Mouse (Mus musculus) forebrain, embryonic 10.5 days (tissue): ENCODE data around the gene Cxadr. TPM values are rescaled to one million over a fixed set of nuclear protein-coding genes. Genes with fewer than 3 reads are reported as not detected.
A peak's percentile ranks its signal among the peaks of the same experiment; 100 is the strongest.
"Not testable (repeated sequence)": the region's sequence is repeated elsewhere in the genome, so short reads cannot be mapped to it uniquely, and the experiment has no call there.

ENCODE experiments used
- DNase-seq: peaks from one replicate; pipeline ENCODE4 v3.0.0-alpha.2; 2017; ENCODE audit warnings: low spot score; ENCODE audit errors: extremely low spot score
- H3K27ac ChIP-seq: fragments of 300-500 bp; sonication (generic); 2 replicates; pipeline ENCODE4 v1.5.1; 2016; ENCODE audit warnings: mild to moderate bottlenecking
- H3K27me3 ChIP-seq: fragments of 300-500 bp; sonication (generic); 2 replicates; pipeline ENCODE4 v1.6.1; 2016; ENCODE audit warnings: mild to moderate bottlenecking; ENCODE audit not compliant: poor library complexity, severe bottlenecking
- H3K36me3 ChIP-seq: fragments of 300-500 bp; sonication (generic); replicated peaks from 2 replicates; pipeline ENCODE4 v1.6.1; 2016; ENCODE audit warnings: mild to moderate bottlenecking, moderate library complexity
- H3K4me1 ChIP-seq: fragments of 300-500 bp; sonication (generic); 2 replicates; pipeline ENCODE4 v1.6.1; 2016
- H3K4me3 ChIP-seq: fragments of 300-500 bp; sonication (generic); 2 replicates; pipeline ENCODE4 v1.5.1; 2016; ENCODE audit warnings: mild to moderate bottlenecking, moderate library complexity
- H3K9me3 ChIP-seq: fragments of 300-500 bp; sonication (generic); 2 replicates; pipeline ENCODE4 v1.6.1; 2016; ENCODE audit warnings: mild to moderate bottlenecking, moderate library complexity
- WGBS: fragments of 180-500 bp; shearing (Covaris S2); methylation state at CpG from one replicate; pipeline ENCODE4 v1.1.7; 2016; 5-methylcytosine and 5-hydroxymethylcytosine counted together
- polyA plus RNA-seq: library from polyadenylated mRNA; unstranded; fragments of >200 nt; fragmentation: Nextera tagmentation; extraction: Ambion mirVana; gene quantifications from 2 replicates; pipeline ENCODE4 v1.2.1, GENCODE M21; 2016

Gene Cxadr
- polyA plus RNA-seq, 1 experiment from 2014 or later: 67.8 TPM

- Histone ChIP-seq H3K36me3 (peaks cover 26% of the 10 kb centered on the region), H3K9me3 (peaks cover 4% of the 10 kb centered on the region; the same call in 1 of the 2 replicates), H3K27me3 (no peaks in the 10 kb centered on the region), H3K4me1 (no peaks in the 10 kb centered on the region), H3K27ac (no peak overlapping the region), H3K4me3 (no peak overlapping the region)
- no peak for DNase-seq
- 81% methylated on average over 2 of the region's 2 CpGs for WGBS
These were observed 45.5 kb downstream of the Cxadr start for GRCm38 (mm10) chr16:78346662-78347327.

- no peaks in the 10 kb centered on the region for H3K27me3 ChIP-seq
- no peak for DNase-seq
- H3K4me3 ChIP-seq: no peak overlapping the region
- peaks cover 4% of the 10 kb centered on the region; the same call in 1 of the 2 replicates for H3K9me3 ChIP-seq
- peaks cover 26% of the 10 kb centered on the region for H3K36me3 ChIP-seq
- no peak overlapping the region for H3K27ac ChIP-seq
- no peaks in the 10 kb centered on the region for H3K4me1 ChIP-seq
- WGBS: 84% methylated on average over 13 of the region's 13 CpGs
These were observed 46.1 kb downstream of the Cxadr start for GRCm38 (mm10) chr16:78347328-78347926.

GRCm38 (mm10) chr16:78357757-78358156 is 56.5 kb downstream of the Cxadr start:
- Histone ChIP-seq H3K4me3 (no peak overlapping the region), H3K9me3 (no peaks in the 10 kb centered on the region), H3K27ac (no peak overlapping the region), H3K36me3 (peaks cover 47% of the 10 kb centered on the region), H3K4me1 (no peaks in the 10 kb centered on the region), H3K27me3 (no peaks in the 10 kb centered on the region)
- 90% methylated on average over 3 of the region's 3 CpGs for WGBS
- DNase-seq: no peak

GRCm38 (mm10) chr16:78361466-78361865 is 60.2 kb downstream of the Cxadr start:
- Histone ChIP-seq H3K36me3 (peaks cover 85% of the 10 kb centered on the region), H3K27ac (no peak overlapping the region), H3K27me3 (no peaks in the 10 kb centered on the region), H3K9me3 (no peaks in the 10 kb centered on the region), H3K4me3 (no peak overlapping the region), H3K4me1 (no peaks in the 10 kb centered on the region)
- DNase-seq: no peak
- 91% methylated on average over 4 of the region's 4 CpGs for WGBS

DNA sequence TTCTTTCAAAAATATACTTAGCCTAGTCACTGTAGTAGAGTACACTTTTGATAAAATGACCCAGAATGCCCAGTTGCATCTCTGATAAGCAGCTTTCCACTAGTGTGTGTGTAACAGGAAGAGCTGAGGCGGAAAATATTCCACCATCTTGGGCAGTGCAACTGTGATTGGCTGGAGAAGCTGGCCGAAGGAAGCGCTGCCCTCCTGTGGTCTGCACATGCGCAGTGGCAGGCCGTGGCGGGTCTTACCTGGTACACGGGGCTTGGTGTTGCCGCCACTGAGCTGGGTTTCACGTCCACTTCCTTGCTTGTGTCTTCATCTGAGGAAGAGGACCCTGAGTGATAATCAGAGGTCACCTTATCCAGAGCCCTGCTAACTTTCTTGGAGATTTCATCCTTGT is 63.3 kb downstream of the Cxadr start:
- H3K9me3 ChIP-seq, H3K4me3 ChIP-seq, H3K27me3 ChIP-seq, H3K4me1 ChIP-seq, DNase-seq, H3K27ac ChIP-seq: not testable (repeated sequence)
- WGBS: 90% methylated on average over 8 of the region's 9 CpGs
- H3K36me3 ChIP-seq: peaks cover 91% of the 10 kb centered on the region

DNA sequence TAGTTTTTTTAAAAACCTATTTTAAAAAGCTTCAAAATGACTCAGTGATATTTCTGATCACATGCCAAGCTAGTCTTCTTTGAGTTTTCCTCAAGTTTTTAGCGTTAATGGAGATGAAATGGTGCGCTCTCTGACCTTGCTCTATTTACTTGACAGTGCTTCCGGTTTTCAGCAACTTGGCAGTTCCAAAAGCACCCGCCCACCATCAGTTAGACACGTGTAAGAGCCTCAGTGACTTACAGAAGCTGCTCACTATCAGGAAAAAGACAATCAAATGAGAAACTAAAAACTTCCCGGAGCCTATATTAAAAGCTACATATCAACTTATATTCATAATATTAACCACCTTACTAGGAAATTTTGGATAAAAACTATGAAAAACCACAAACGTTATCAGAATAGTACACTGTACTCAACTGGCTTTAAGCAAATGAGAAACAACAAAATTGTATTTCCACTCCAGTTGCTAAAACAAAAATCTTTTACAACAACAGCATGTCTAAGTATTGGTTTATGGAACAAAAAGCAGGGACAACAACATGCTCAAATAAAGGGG is 70.3 kb downstream of the Cxadr start:
- Histone ChIP-seq H3K27me3 (no peaks in the 10 kb centered on the region), H3K27ac (no peak overlapping the region), H3K9me3 (no peaks in the 10 kb centered on the region), H3K4me3 (no peak overlapping the region), H3K4me1 (peaks cover 21% of the 10 kb centered on the region), H3K36me3 (peaks cover 62% of the 10 kb centered on the region)
- no peak for DNase-seq
- WGBS: 90% methylated on average over 7 of the region's 7 CpGs

DNA sequence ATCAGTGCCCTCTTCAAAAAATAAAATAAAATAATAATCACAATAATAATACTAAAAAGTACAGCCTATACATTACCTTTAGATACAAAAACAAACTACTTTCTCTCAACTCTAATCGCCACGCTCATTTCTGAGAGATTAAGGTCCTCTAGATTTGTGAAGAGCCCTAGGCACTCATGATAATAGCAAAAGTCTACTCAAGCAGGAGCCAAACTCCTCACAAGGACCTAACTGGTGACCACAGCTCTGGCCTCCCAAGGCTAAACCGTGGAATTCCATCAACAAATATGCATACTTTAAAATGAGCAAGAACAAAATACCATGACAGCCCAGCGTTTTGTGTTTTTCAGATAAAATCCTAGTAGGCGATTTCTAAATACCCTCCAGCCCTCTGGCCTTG is 71.5 kb downstream of the Cxadr start:
- no peaks in the 10 kb centered on the region for H3K9me3 ChIP-seq
- DNase-seq: no peak

GRCm38 (mm10) chr16:78373743-78374142 is 72.5 kb downstream of the Cxadr start:
- 91% methylated on average over 8 of the region's 8 CpGs for WGBS
- no peak overlapping the region for H3K27ac ChIP-seq
- H3K36me3 ChIP-seq: peaks cover 40% of the 10 kb centered on the region
- no peaks in the 10 kb centered on the region for H3K9me3 ChIP-seq
- H3K4me1 ChIP-seq: peaks cover 27% of the 10 kb centered on the region
- H3K4me3 ChIP-seq: no peak overlapping the region
- H3K27me3 ChIP-seq: no peaks in the 10 kb centered on the region
- no peak for DNase-seq

More for the DNA sequence above, 71.5 kb downstream of the Cxadr start:
- Histone ChIP-seq H3K36me3 (peaks cover 49% of the 10 kb centered on the region), H3K4me3 (no peak overlapping the region), H3K4me1 (peaks cover 27% of the 10 kb centered on the region), H3K27me3 (no peaks in the 10 kb centered on the region), H3K27ac (no peak overlapping the region)
- 86% methylated on average over 5 of the region's 5 CpGs for WGBS

DNA sequence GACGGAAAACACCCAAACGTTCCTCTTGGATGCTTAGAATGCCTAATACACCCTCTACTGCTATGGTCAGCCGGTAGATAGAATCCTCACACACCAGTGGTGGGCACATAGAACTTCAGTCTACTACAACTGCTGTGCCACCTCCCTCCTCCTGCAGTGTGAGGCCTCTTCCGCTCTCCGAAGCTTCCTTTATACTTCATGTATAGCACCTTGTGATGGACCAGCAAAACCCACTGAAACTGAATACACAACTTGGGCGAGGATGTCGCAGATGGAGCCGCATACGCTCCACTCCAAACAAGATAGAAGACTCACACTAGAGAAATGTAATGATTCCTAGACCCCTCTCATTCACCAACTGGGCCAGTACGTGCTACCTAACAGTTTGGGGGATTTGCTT is 73.9 kb downstream of the Cxadr start:
- peak overlapping the region; percentile 93 for H3K4me3 ChIP-seq
- peaks cover 25% of the 10 kb centered on the region for H3K36me3 ChIP-seq
- H3K4me1 ChIP-seq: peaks cover 27% of the 10 kb centered on the region
- no peak for DNase-seq
- no peaks in the 10 kb centered on the region for H3K9me3 ChIP-seq
- H3K27ac ChIP-seq: peak overlapping the region; percentile 98
- no peaks in the 10 kb centered on the region for H3K27me3 ChIP-seq
- WGBS: 71% methylated on average over 10 of the region's 10 CpGs

- peaks cover 27% of the 10 kb centered on the region for H3K4me1 ChIP-seq
- no peaks in the 10 kb centered on the region for H3K27me3 ChIP-seq
- H3K9me3 ChIP-seq: no peaks in the 10 kb centered on the region
- peak overlapping the region; percentile 98 for H3K27ac ChIP-seq
- H3K4me3 ChIP-seq: peak overlapping the region; percentile 93
- H3K36me3 ChIP-seq: peaks cover 19% of the 10 kb centered on the region
- WGBS: under 1% methylated on average over 97 of the region's 100 CpGs
- peak; percentile 75 for DNase-seq
These were observed 74.8 kb downstream of the Cxadr start for GRCm38 (mm10) chr16:78375821-78376691.

- H3K4me1 ChIP-seq: peaks cover 27% of the 10 kb centered on the region
- no peaks in the 10 kb centered on the region for H3K27me3 ChIP-seq
- H3K36me3 ChIP-seq: peaks cover 11% of the 10 kb centered on the region
- WGBS: 3% methylated on average over 36 of the region's 57 CpGs
- H3K9me3 ChIP-seq: no peaks in the 10 kb centered on the region
- peak within 1 kb of the TSS; percentile 93 for H3K4me3 ChIP-seq
- H3K27ac ChIP-seq: peak within 1 kb of the TSS; percentile 98
- peak; percentile 86 for DNase-seq
These were observed 75.7 kb downstream of the Cxadr start, which contains the start of gene Btg3 for GRCm38 (mm10) chr16:78376745-78377570. Gene Btg3, minus strand, starts transcription at chr16:78377192.

GRCm38 (mm10) chr16:78378493-78378892 is 77.2 kb downstream of the Cxadr start:
- Histone ChIP-seq H3K36me3 (no peaks in the 10 kb centered on the region), H3K4me3 (no peak overlapping the region), H3K9me3 (no peaks in the 10 kb centered on the region), H3K4me1 (peaks cover 27% of the 10 kb centered on the region), H3K27ac (no peak overlapping the region), H3K27me3 (no peaks in the 10 kb centered on the region)
- WGBS: 95% methylated on average over 5 of the region's 5 CpGs
- DNase-seq: no peak
